Mouse (Mus musculus): ENCODE measurements around the gene Ubxn11.

DNA sequence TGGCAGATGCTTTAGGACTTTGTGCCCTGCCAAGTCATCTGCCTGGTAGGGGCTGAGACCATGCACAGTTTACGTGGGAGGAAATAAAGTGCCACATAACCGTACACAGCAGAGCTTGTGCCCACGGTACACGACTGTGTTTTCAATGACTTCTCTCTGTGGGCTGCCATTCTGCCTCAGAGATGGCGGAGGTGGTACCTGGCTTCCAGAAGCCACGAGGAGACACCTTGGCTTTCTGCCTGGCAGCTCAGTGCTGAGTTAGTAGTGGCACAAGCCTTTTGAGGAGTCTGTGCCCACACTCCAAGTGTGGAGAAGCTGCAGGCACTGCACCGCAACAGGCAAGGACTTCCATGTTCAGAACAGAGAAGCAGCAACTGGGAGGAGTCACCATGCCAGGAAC is 5.4 kb downstream of the Ubxn11 start:
- TF ChIP-seq CTCF (IDR thresholded peaks at IDR 0.05; ENCODE audit: extremely low read depth, insufficient read depth, low read length) (no peak), POLR2A (IDR thresholded peaks at IDR 0.05; ENCODE audit: extremely low read depth, insufficient read depth, low read length) (no peak)

All from cortical plate, adult 2 months (tissue).